Mouse (Mus musculus) embryonic facial prominence, embryonic 11.5 days (tissue): ENCODE measurements at regions not wholly inside any gene's neighbourhood (a gene's known extent, or its start where the extent isn't known, plus 50 kb on each side); places are given as distances from the start of the nearest gene placed in this dataset.

ENCODE experiments used
- ATAC-seq: fragments of 200-750 bp; cut with Nextera tagmentation; replicated peaks from 2 replicates; pipeline ENCODE4 v1.8.0; 2017; ENCODE audit warnings: low read depth; ENCODE audit not compliant: insufficient number of reproducible peaks, low FRiP score, low TSS enrichment
- DNase-seq: peaks from one replicate; pipeline ENCODE4 v3.0.0-alpha.2; 2015; ENCODE audit warnings: low spot score
- H3K27ac ChIP-seq: fragments of 300-500 bp; sonication (generic); replicated peaks from 2 replicates; pipeline ENCODE4 v1.5.1; 2014; ENCODE audit warnings: mild to moderate bottlenecking, low read depth, low read length, control low read depth
- H3K27me3 ChIP-seq: fragments of 300-500 bp; sonication (generic); 2 replicates; pipeline ENCODE4 v1.6.1; 2014; ENCODE audit warnings: mild to moderate bottlenecking, low read length, moderate library complexity, mixed read lengths; ENCODE audit not compliant: control insufficient read depth, insufficient read depth
- H3K36me3 ChIP-seq: fragments of 300-500 bp; sonication (generic); replicated peaks from 2 replicates; pipeline ENCODE4 v1.6.1; 2014; ENCODE audit warnings: low read depth, mild to moderate bottlenecking, low read length, moderate library complexity, mixed read lengths; ENCODE audit not compliant: control insufficient read depth, insufficient read depth
- H3K4me1 ChIP-seq: fragments of 300-500 bp; sonication (generic); 2 replicates; pipeline ENCODE4 v1.6.1; 2014; ENCODE audit warnings: low read length, mixed read lengths; ENCODE audit not compliant: control insufficient read depth, insufficient read depth
- H3K4me2 ChIP-seq: fragments of 300-500 bp; sonication (generic); 2 replicates; pipeline ENCODE4 v1.6.1; 2014; ENCODE audit warnings: low read depth, mild to moderate bottlenecking, control low read depth, low read length, moderate library complexity
- H3K4me3 ChIP-seq: fragments of 300-500 bp; sonication (generic); 2 replicates; pipeline ENCODE4 v1.5.1; 2014; ENCODE audit warnings: low read depth, low read length, control low read depth
- H3K9ac ChIP-seq: fragments of 300-500 bp; sonication (generic); replicated peaks from 2 replicates; pipeline ENCODE4 v1.6.1; 2014; ENCODE audit warnings: mild to moderate bottlenecking, control low read depth, low read length
- H3K9me3 ChIP-seq: fragments of 300-500 bp; sonication (generic); replicated peaks from 2 replicates; pipeline ENCODE4 v1.6.1; 2016; ENCODE audit warnings: mild to moderate bottlenecking, low read length, inconsistent platforms, mixed read lengths; ENCODE audit not compliant: control insufficient read depth
- WGBS: fragments of 180-500 bp; shearing (Covaris S2); extraction: QIAGEN DNeasy Blood & Tissue Kit; methylation state at CpG from one replicate; pipeline ENCODE4 v1.1.7; 2014; 5-methylcytosine and 5-hydroxymethylcytosine counted together

- no peaks in the 10 kb centered on the region for H3K36me3 ChIP-seq
- no peaks in the 10 kb centered on the region for H3K4me1 ChIP-seq
- no peaks in the 10 kb centered on the region for H3K9me3 ChIP-seq
- DNase-seq: no peak
- H3K9ac ChIP-seq: no peak overlapping the region
- H3K4me3 ChIP-seq: no peak overlapping the region
- no peak overlapping the region for H3K27ac ChIP-seq
- no peak for ATAC-seq
- no peak overlapping the region for H3K4me2 ChIP-seq
- no peaks in the 10 kb centered on the region for H3K27me3 ChIP-seq
- 49% methylated on average over 18 of the region's 18 CpGs for WGBS
Measured at GRCm38 (mm10) chr11:63463797-63464331, 335.1 kb downstream of the Pmp22 start.

GRCm38 (mm10) chr11:63465941-63466340 is 337.2 kb downstream of the Pmp22 start:
- WGBS: 85% methylated on average over 6 of the region's 6 CpGs
- no peaks in the 10 kb centered on the region for H3K36me3 ChIP-seq
- H3K4me3 ChIP-seq: no peak overlapping the region
- ATAC-seq (no peak), DNase-seq (no peak)
- H3K9ac ChIP-seq: no peak overlapping the region
- no peaks in the 10 kb centered on the region for H3K27me3 ChIP-seq
- H3K4me2 ChIP-seq: no peak overlapping the region
- no peaks in the 10 kb centered on the region for H3K4me1 ChIP-seq
- no peak overlapping the region for H3K27ac ChIP-seq
- no peaks in the 10 kb centered on the region for H3K9me3 ChIP-seq

- Histone ChIP-seq H3K4me3 (no peak overlapping the region), H3K27me3 (no peaks in the 10 kb centered on the region), H3K27ac (no peak overlapping the region), H3K4me2 (no peak overlapping the region), H3K36me3 (no peaks in the 10 kb centered on the region), H3K4me1 (no peaks in the 10 kb centered on the region), H3K9me3 (no peaks in the 10 kb centered on the region), H3K9ac (no peak overlapping the region)
- WGBS: 86% methylated on average over 2 of the region's 2 CpGs
- ATAC-seq: no peak
- DNase-seq: no peak
Measured at GRCm38 (mm10) chr11:63466541-63466940, 337.8 kb downstream of the Pmp22 start.

GRCm38 (mm10) chr11:63474831-63475230 is 346.0 kb downstream of the Pmp22 start:
- no peak overlapping the region for H3K27ac ChIP-seq
- WGBS: 94% methylated on average over 15 of the region's 15 CpGs
- DNase-seq (no peak), ATAC-seq (no peak)
- H3K9ac ChIP-seq: no peak overlapping the region
- H3K4me1 ChIP-seq: no peaks in the 10 kb centered on the region
- no peak overlapping the region for H3K4me2 ChIP-seq
- H3K4me3 ChIP-seq: no peak overlapping the region
- H3K36me3 ChIP-seq: no peaks in the 10 kb centered on the region
- H3K9me3 ChIP-seq: no peaks in the 10 kb centered on the region
- no peaks in the 10 kb centered on the region for H3K27me3 ChIP-seq

GRCm38 (mm10) chr11:63481676-63482310 is 353.0 kb downstream of the Pmp22 start:
- peak; percentile 25 for DNase-seq
- H3K9ac ChIP-seq: no peak overlapping the region
- WGBS: 77% methylated on average over 7 of the region's 7 CpGs
- H3K27me3 ChIP-seq: no peaks in the 10 kb centered on the region
- H3K27ac ChIP-seq: no peak overlapping the region
- H3K36me3 ChIP-seq: no peaks in the 10 kb centered on the region
- no peaks in the 10 kb centered on the region for H3K4me1 ChIP-seq
- H3K4me3 ChIP-seq: no peak overlapping the region
- H3K9me3 ChIP-seq: no peaks in the 10 kb centered on the region
- no peak overlapping the region for H3K4me2 ChIP-seq
- ATAC-seq: no peak

GRCm38 (mm10) chr11:63482593-63482992 is 353.8 kb downstream of the Pmp22 start:
- peak; percentile 4 for DNase-seq
- WGBS: 25% methylated on average over 6 of the region's 6 CpGs
- ATAC-seq: no peak
- Histone ChIP-seq H3K9ac (no peak overlapping the region), H3K4me2 (no peak overlapping the region), H3K36me3 (no peaks in the 10 kb centered on the region), H3K27me3 (no peaks in the 10 kb centered on the region), H3K27ac (no peak overlapping the region), H3K9me3 (no peaks in the 10 kb centered on the region), H3K4me3 (no peak overlapping the region), H3K4me1 (no peaks in the 10 kb centered on the region)

- H3K4me2 ChIP-seq: no peak overlapping the region
- H3K9me3 ChIP-seq: no peaks in the 10 kb centered on the region
- no peaks in the 10 kb centered on the region for H3K4me1 ChIP-seq
- DNase-seq (no peak), ATAC-seq (no peak)
- H3K9ac ChIP-seq: no peak overlapping the region
- 30% methylated on average over 2 of the region's 2 CpGs for WGBS
- no peaks in the 10 kb centered on the region for H3K27me3 ChIP-seq
- no peak overlapping the region for H3K27ac ChIP-seq
- H3K4me3 ChIP-seq: no peak overlapping the region
- H3K36me3 ChIP-seq: no peaks in the 10 kb centered on the region
Measured at GRCm38 (mm10) chr11:63487203-63487602, 358.4 kb downstream of the Pmp22 start.

- no peaks in the 10 kb centered on the region for H3K36me3 ChIP-seq
- no peaks in the 10 kb centered on the region for H3K27me3 ChIP-seq
- no peak overlapping the region for H3K4me2 ChIP-seq
- ATAC-seq: no peak
- H3K9me3 ChIP-seq: no peaks in the 10 kb centered on the region
- no peaks in the 10 kb centered on the region for H3K4me1 ChIP-seq
- DNase-seq: no peak
- no peak overlapping the region for H3K4me3 ChIP-seq
- no peak overlapping the region for H3K9ac ChIP-seq
- 75% methylated on average over 5 of the region's 5 CpGs for WGBS
- no peak overlapping the region for H3K27ac ChIP-seq
Measured at GRCm38 (mm10) chr11:63502181-63502580, 373.4 kb downstream of the Pmp22 start.
